Comparison of ENCODE assay signal across 8 mouse cellular contexts in the genomic region with DNA sequence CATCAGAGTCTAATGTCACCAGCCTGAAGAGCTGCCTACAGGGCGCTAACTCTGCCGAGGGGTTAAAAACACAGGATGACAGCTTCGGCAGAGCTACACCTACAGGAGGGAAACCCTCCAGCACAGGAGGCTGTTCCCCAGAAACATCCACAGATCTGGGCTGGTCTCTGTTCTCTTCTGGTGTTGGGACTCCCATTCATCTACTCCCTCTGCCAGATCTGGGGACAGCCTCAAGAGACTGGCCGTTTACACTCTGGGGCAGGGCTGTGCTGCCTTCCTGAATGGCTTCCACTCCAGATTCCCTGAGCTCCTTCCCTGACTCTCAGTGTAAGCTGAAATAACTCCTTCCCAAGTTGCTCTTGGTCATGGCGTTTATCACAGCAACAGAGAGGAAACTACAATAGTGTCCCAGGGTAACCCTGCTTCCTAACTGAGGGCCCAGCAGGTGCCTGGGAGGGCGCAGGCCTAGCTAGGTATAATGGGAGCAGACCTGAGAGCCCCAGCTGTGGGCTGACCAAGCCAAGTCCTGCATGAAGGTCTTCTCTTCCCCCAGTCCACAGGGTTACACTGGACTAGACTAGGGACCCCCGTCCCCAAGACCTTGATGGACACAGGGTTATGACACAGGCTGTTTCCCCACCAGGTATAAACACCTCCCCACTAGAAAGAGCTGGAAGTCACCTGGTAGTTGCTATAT. TPM values are rescaled to one million over a fixed set of nuclear protein-coding genes. Genes with fewer than 3 reads are reported as not detected.
A peak's percentile ranks its signal among the peaks of the same experiment; 100 is the strongest.
DNase-seq lines count a peak whose midpoint lies in the region; ATAC-seq and TF ChIP-seq lines count a peak whose summit lies in the region.

No protein-coding gene starts in this region.

- H3K27me3 ChIP-seq in liver, adult 2 months (ENCODE audit: control insufficient read depth, insufficient read depth, low read length) = no peaks in the 10 kb centered on the region
- H3K27me3 ChIP-seq in intestine, postnatal 0 days (replicated peaks; ENCODE audit: control insufficient read depth, insufficient read depth, low read length) = no peaks in the 10 kb centered on the region
- no peaks in the 10 kb centered on the region for H3K27me3 ChIP-seq in neural tube, embryonic 13.5 days

- TF ChIP-seq CTCF in liver, adult 2 months (IDR thresholded peaks at IDR 0.05; ENCODE audit: low read depth, low read length) = no peak
- no peak for TF ChIP-seq CTCF in intestine, postnatal 0 days (IDR thresholded peaks at IDR 0.05; ENCODE audit: low read depth)

- no peaks in the 10 kb centered on the region for H3K9me3 ChIP-seq in intestine, postnatal 0 days (ENCODE audit: control insufficient read depth)
- H3K9me3 ChIP-seq in neural tube, embryonic 13.5 days = no peaks in the 10 kb centered on the region

- H3K9ac ChIP-seq in liver, adult 2 months (ENCODE audit: low read depth, low read length) = peak overlapping the region; percentile 57
- peak overlapping the region; percentile 56; the same call in 1 of the 2 replicates for H3K9ac ChIP-seq in intestine, postnatal 0 days (ENCODE audit: low read depth, low read length)
- H3K9ac ChIP-seq in neural tube, embryonic 13.5 days = peak overlapping the region; percentile 90

- H3K4me2 ChIP-seq in intestine, postnatal 0 days (replicated peaks; ENCODE audit: low read depth) = peak overlapping the region; percentile 78
- H3K4me2 ChIP-seq in neural tube, embryonic 13.5 days = peak overlapping the region; percentile 79

- ATAC-seq in erythroblast, adult 5-6 weeks (replicated peaks; ENCODE audit: low FRiP score, poor library complexity, severe bottlenecking) = peak; percentile 36
- no peak for ATAC-seq in intestine, postnatal 0 days
- peak; percentile 58 for ATAC-seq in neural tube, embryonic 13.5 days (ENCODE audit: low read depth)

- H3K79me2 ChIP-seq in liver, adult 2 months (ENCODE audit: control insufficient read depth, insufficient read depth, low read length) = no peaks in the 10 kb centered on the region

- no peak for DNase-seq in liver, adult 2 months (ENCODE audit: extremely low read depth, low read depth, low spot score)
- DNase-seq in liver = no peak
- DNase-seq in thymus, postnatal 10 days (ENCODE audit: low spot score in 2 of 2) = no peak
- DNase-seq in adrenal gland, postnatal 14 days = no peak
- no peak for DNase-seq in left cerebral cortex, postnatal 36 days (ENCODE audit: low spot score in 2 of 2)

- H3K4me3 ChIP-seq in liver, adult 2 months (ENCODE audit: insufficient read depth, low read depth, low read length) = peak overlapping the region; percentile 45
- peak overlapping the region; percentile 49 for H3K4me3 ChIP-seq in intestine, postnatal 0 days (ENCODE audit: low read depth, low read length)
- peak overlapping the region; percentile 73 for H3K4me3 ChIP-seq in neural tube, embryonic 13.5 days

- no peak overlapping the region for H3K27ac ChIP-seq in liver, adult 2 months (replicated peaks; ENCODE audit: insufficient read depth, low read depth, low read length)
- H3K27ac ChIP-seq in intestine, postnatal 0 days (ENCODE audit: low read depth, low read length) = 0 out of 2 replicates have a peak overlapping the region, but pooled peaks have one; percentile 55
- H3K27ac ChIP-seq in neural tube, embryonic 13.5 days (replicated peaks) = peak overlapping the region; percentile 96

- no peak for TF ChIP-seq POLR2A in liver, adult 2 months (IDR thresholded peaks at IDR 0.05; ENCODE audit: extremely low read depth, insufficient read depth, low read length)

- H3K36me3 ChIP-seq in liver, adult 2 months (ENCODE audit: control insufficient read depth, insufficient read depth, low read length) = no peaks in the 10 kb centered on the region
- no peaks in the 10 kb centered on the region for H3K36me3 ChIP-seq in intestine, postnatal 0 days (ENCODE audit: control insufficient read depth, insufficient read depth)
- no peaks in the 10 kb centered on the region for H3K36me3 ChIP-seq in neural tube, embryonic 13.5 days

- intact Hi-C loops in left cerebral cortex, postnatal 36 days (cut with DNase I) = loop anchor here (5.0 kb wide), 1 partner anchor 36 kb away; a partner anchor contains a TSS

- 31% methylated on average over 7 of the region's 7 CpGs for WGBS in liver, adult 2 months
- 25% methylated on average over 7 of the region's 7 CpGs for WGBS in intestine, postnatal 0 days
- 24% methylated on average over 7 of the region's 7 CpGs for WGBS in neural tube, embryonic 13.5 days

- H3K4me1 ChIP-seq in liver, adult 2 months (ENCODE audit: control insufficient read depth, insufficient read depth, low read length) = peaks cover 6% of the 10 kb centered on the region; the same call in 1 of the 2 replicates
- H3K4me1 ChIP-seq in intestine, postnatal 0 days (replicated peaks; ENCODE audit: control insufficient read depth, insufficient read depth, low read length) = peaks cover 8% of the 10 kb centered on the region; the same call in 1 of the 2 replicates
- peaks cover 72% of the 10 kb centered on the region for H3K4me1 ChIP-seq in neural tube, embryonic 13.5 days (replicated peaks)

RNA-seq across cellular contexts. Expression of a gene that starts 37.2 kb away (rescaled TPM):
- total RNA-seq in liver, adult 2 months (2014; rRNA removed) = 7.2 TPM in 2 replicates
- polyA plus RNA-seq in liver, adult 2 months (2012; rRNA removed) = 6.1 and 9.1 TPM in 2 replicates
- 4.2 and 4.4 TPM in 2 replicates for total RNA-seq in erythroblast, adult 5-6 weeks (2015; ENCODE audit: low replicate concordance)
- total RNA-seq in erythroblast, adult 5-6 weeks (2017; ENCODE audit: low replicate concordance) = 6.4 and 9.7 TPM in 2 replicates
- 68.4 and 82.1 TPM in 2 replicates for polyA plus RNA-seq in intestine, postnatal 0 days (2015; fragmentation: Nextera tagmentation; extraction: Ambion mirVana)
- polyA plus RNA-seq in neural tube, embryonic 13.5 days (2015; fragmentation: Nextera tagmentation; extraction: Ambion mirVana) = 128 and 143 TPM in 2 replicates
- total RNA-seq in adrenal gland, postnatal 14 days (2021) = 21.4 and 30.6 TPM in 2 replicates
- 100 to 1,000 TPM in 1 of 2 experiments, 10 to 100 TPM in 1; 82.9 to 103 TPM for total RNA-seq in left cerebral cortex, postnatal 36 days (2021)

RNA-seq across cellular contexts. Expression of a gene that starts 41.5 kb away (rescaled TPM):
- 0.67 and 0.83 TPM in 2 replicates for total RNA-seq in liver, adult 2 months (2014; rRNA removed)
- 0.59 and 0.77 TPM in 2 replicates for polyA plus RNA-seq in liver, adult 2 months (2012; rRNA removed)
- total RNA-seq in erythroblast, adult 5-6 weeks (2015; ENCODE audit: low replicate concordance) = 0.77 and 2.9 TPM in 2 replicates
- 3.5 and 3.8 TPM in 2 replicates for total RNA-seq in erythroblast, adult 5-6 weeks (2017; ENCODE audit: low replicate concordance)
- polyA plus RNA-seq in intestine, postnatal 0 days (2015; fragmentation: Nextera tagmentation; extraction: Ambion mirVana) = 6.5 and 6.8 TPM in 2 replicates
- polyA plus RNA-seq in neural tube, embryonic 13.5 days (2015; fragmentation: Nextera tagmentation; extraction: Ambion mirVana) = 26.5 and 29.7 TPM in 2 replicates
- 11.1 and 24.2 TPM in 2 replicates for total RNA-seq in adrenal gland, postnatal 14 days (2021)
- 10 to 100 TPM; 32.6 to 34.3 TPM for total RNA-seq in left cerebral cortex, postnatal 36 days (2021)
